Mouse (Mus musculus) embryonic facial prominence, embryonic 14.5 days (tissue): ENCODE measurements around the gene Scd4. TPM values are rescaled to one million over a fixed set of nuclear protein-coding genes. Genes with fewer than 3 reads are reported as not detected.
A peak's percentile ranks its signal among the peaks of the same experiment; 100 is the strongest.
"Not testable (repeated sequence)": the region's sequence is repeated elsewhere in the genome, so short reads cannot be mapped to it uniquely, and the experiment has no call there.

Experiments used
- ATAC-seq: fragments of 200-750 bp; cut with Nextera tagmentation; 2 replicates; pipeline ENCODE4 v1.8.0; 2017; ENCODE audit warnings: low read depth, moderate number of reproducible peaks, moderate TSS enrichment
- DNase-seq: peaks from one replicate; pipeline ENCODE4 v3.0.0-alpha.2; 2015; ENCODE audit warnings: low spot score
- H3K27ac ChIP-seq: fragments of 300-500 bp; sonication (generic); replicated peaks from 2 replicates; pipeline ENCODE4 v1.5.1; 2014; ENCODE audit warnings: low read depth, mild to moderate bottlenecking, low read length, moderate library complexity
- H3K27me3 ChIP-seq: fragments of 300-500 bp; sonication (generic); replicated peaks from 2 replicates; pipeline ENCODE4 v1.6.1; 2014; ENCODE audit warnings: low read length; ENCODE audit not compliant: control insufficient read depth, insufficient read depth
- H3K36me3 ChIP-seq: fragments of 300-500 bp; sonication (generic); 2 replicates; pipeline ENCODE4 v1.6.1; 2014; ENCODE audit warnings: low read length, mixed read lengths; ENCODE audit not compliant: control insufficient read depth, insufficient read depth
- H3K4me1 ChIP-seq: fragments of 300-500 bp; sonication (generic); 2 replicates; pipeline ENCODE4 v1.6.1; 2014; ENCODE audit warnings: antibody characterized with exemption, low read length; ENCODE audit not compliant: control insufficient read depth, insufficient read depth
- H3K4me2 ChIP-seq: fragments of 300-500 bp; sonication (generic); 2 replicates; pipeline ENCODE4 v1.6.1; 2014; ENCODE audit warnings: low read depth, mild to moderate bottlenecking, low read length, moderate library complexity, mixed read lengths
- H3K4me3 ChIP-seq: fragments of 300-500 bp; sonication (generic); 2 replicates; pipeline ENCODE4 v1.5.1; 2014; ENCODE audit warnings: low read depth, mild to moderate bottlenecking, low read length
- H3K9ac ChIP-seq: fragments of 300-500 bp; sonication (generic); 2 replicates; pipeline ENCODE4 v1.6.1; 2014; ENCODE audit warnings: low read depth, mild to moderate bottlenecking, low read length, moderate library complexity, mixed read lengths
- H3K9me3 ChIP-seq: fragments of 300-500 bp; sonication (generic); 2 replicates; pipeline ENCODE4 v1.6.1; 2016; ENCODE audit warnings: low read length; ENCODE audit not compliant: control insufficient read depth
- WGBS: fragments of 180-500 bp; shearing (Covaris S2); extraction: QIAGEN DNeasy Blood & Tissue Kit; methylation state at CpG from one replicate; pipeline ENCODE4 v1.1.7; 2014; 5-methylcytosine and 5-hydroxymethylcytosine counted together
- polyA plus RNA-seq: library from polyadenylated mRNA; unstranded; fragments of >200 nt; fragmentation: Nextera tagmentation; extraction: Ambion mirVana; gene quantifications from 2 replicates; pipeline ENCODE4 v1.2.1, GENCODE M21; 2014

The Scd4 gene
- polyA plus RNA-seq, 1 experiment from 2014 or later: 0.51 TPM

DNA sequence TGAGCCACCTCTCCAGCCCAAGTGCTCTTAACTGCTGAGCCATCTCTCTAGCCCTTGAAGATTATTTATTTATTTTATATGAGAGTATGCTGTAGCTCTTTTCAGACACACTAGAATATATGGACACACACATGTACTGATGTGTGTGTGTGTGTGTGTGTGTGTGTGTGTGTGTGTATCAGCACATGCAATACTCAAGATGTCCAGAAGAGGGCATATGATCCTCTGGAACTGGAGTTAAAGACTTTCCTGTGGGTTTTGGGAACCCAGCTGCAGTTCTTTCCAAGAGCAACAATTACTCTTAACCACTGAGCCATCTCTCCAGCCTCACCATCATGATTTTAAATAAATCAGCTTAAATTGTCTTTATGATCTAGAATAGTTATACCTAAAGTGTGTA, 14.3 kb upstream of the Scd4 start:
- DNase-seq (no peak), ATAC-seq (no peak)
- no peaks in the 10 kb centered on the region for H3K36me3 ChIP-seq
- H3K4me1 ChIP-seq: 0 out of 2 replicates have a peak, but pooled peaks cover 3% of the 10 kb centered on the region
- H3K27ac ChIP-seq: no peak overlapping the region
- H3K4me2 ChIP-seq: no peak overlapping the region
- H3K27me3 ChIP-seq: no peaks in the 10 kb centered on the region
- no peak overlapping the region for H3K9ac ChIP-seq
- H3K4me3 ChIP-seq: no peak overlapping the region
- H3K9me3 ChIP-seq: peaks cover 5% of the 10 kb centered on the region; the same call in 1 of the 2 replicates

DNA sequence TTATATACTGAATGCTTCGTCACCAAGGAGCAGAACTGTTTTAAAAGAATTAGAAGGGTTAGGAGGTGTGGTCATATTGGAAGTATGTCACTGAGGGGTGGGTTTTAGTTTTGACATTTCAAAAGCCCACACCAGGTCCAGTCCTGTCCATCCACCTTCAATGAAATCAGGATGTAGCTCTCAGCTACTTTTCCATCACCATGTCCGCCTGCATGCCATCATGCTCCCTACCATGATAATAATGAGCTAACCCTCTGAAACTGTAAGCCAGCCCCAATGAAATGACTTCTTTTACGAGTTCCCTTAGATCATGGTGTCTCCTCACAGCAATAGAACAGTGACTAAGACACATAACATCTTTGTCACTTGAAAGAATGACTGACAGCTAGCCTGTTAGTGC, 12.6 kb upstream of the Scd4 start:
- H3K27me3 ChIP-seq: no peaks in the 10 kb centered on the region
- DNase-seq (no peak), ATAC-seq (no peak)
- H3K4me2 ChIP-seq: no peak overlapping the region
- no peak overlapping the region for H3K27ac ChIP-seq
- 87% methylated on average over 3 of the region's 3 CpGs for WGBS
- H3K4me3 ChIP-seq: no peak overlapping the region
- H3K9me3 ChIP-seq: peaks cover 5% of the 10 kb centered on the region; the same call in 1 of the 2 replicates
- H3K9ac ChIP-seq: no peak overlapping the region
- no peaks in the 10 kb centered on the region for H3K4me1 ChIP-seq
- H3K36me3 ChIP-seq: no peaks in the 10 kb centered on the region

DNA sequence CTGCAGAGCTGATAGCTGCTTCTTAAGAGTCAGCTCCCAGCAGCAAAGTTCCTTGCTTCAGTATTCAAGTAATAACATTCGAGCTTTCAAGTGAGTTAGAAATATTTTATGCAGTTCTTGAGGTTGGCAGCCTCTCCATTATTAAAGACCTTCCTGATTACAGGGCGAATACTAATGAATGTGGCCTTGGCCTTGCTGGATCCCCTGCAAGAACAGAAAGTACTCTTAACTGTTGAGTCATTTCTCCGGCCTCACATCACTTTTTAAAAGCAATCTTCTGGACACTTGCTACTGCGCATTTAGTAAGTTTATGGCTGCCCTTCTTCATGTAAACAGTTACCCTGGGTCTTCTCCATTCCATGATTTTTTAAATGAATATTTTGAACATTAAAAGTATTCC, 11.7 kb upstream of the Scd4 start:
- WGBS: 72% methylated on average over 4 of the region's 4 CpGs
- peaks cover 9% of the 10 kb centered on the region; the same call in 1 of the 2 replicates for H3K9me3 ChIP-seq
- ATAC-seq (no peak), DNase-seq (no peak)
- H3K27ac ChIP-seq: no peak overlapping the region
- H3K4me1 ChIP-seq: no peaks in the 10 kb centered on the region
- no peak overlapping the region for H3K4me2 ChIP-seq
- H3K36me3 ChIP-seq: no peaks in the 10 kb centered on the region
- H3K9ac ChIP-seq: no peak overlapping the region
- H3K27me3 ChIP-seq: no peaks in the 10 kb centered on the region
- no peak overlapping the region for H3K4me3 ChIP-seq

DNA sequence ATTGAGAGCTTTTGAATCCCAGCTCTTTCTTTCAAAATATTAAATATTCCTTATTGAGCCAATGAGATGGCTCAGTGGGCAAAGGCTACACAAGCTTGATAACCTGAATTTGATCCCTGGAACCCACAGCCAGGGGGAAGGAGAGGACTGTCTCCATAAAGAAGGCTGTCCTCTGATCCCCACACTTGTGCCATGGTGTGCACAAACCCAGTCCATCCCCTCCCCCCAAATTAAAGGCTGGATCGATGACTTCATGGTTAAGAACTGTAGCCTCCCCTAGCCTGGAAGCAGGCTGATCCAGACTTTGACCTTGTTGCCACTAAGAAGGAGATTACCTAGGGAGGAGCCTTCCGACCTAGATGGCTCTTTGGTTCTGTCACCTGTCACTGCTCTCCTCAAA, 11.3 kb upstream of the Scd4 start:
- Histone ChIP-seq H3K9ac (no peak overlapping the region), H3K4me1 (no peaks in the 10 kb centered on the region), H3K36me3 (no peaks in the 10 kb centered on the region), H3K4me2 (no peak overlapping the region), H3K27ac (no peak overlapping the region), H3K9me3 (peaks cover 10% of the 10 kb centered on the region; the same call in 1 of the 2 replicates), H3K27me3 (no peaks in the 10 kb centered on the region), H3K4me3 (no peak overlapping the region)
- ATAC-seq (no peak), DNase-seq (no peak)
- WGBS: 88% methylated on average over 2 of the region's 2 CpGs

DNA sequence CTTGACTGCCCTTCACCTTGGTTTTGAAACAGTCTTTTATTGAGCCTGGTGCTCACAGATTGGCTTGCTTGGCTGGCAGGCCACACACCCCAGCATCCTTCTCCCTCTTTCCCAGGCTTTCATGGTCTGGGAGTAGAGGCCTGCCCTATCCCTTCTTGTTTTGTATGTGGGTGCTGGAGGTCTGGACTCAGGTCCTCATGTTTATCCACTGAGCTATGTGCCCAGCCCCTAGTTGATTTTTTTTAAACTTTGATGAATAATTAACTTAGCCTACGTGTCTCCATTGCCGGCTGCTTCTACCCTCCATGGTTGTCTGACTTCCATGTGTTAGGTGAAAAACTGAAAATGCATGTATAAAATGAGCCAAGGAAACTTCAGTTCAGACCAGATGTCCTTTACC, 3.3 kb upstream of the Scd4 start:
- no peak overlapping the region for H3K27ac ChIP-seq
- H3K9me3 ChIP-seq: 0 out of 2 replicates have a peak, but pooled peaks cover 5% of the 10 kb centered on the region
- no peak overlapping the region for H3K4me2 ChIP-seq
- no peak overlapping the region for H3K4me3 ChIP-seq
- DNase-seq: no peak
- no peaks in the 10 kb centered on the region for H3K27me3 ChIP-seq
- no peak overlapping the region for H3K9ac ChIP-seq
- peaks cover 3% of the 10 kb centered on the region for H3K4me1 ChIP-seq
- H3K36me3 ChIP-seq: no peaks in the 10 kb centered on the region
- no peak for ATAC-seq
- 91% methylated on average over 2 of the region's 2 CpGs for WGBS

DNA sequence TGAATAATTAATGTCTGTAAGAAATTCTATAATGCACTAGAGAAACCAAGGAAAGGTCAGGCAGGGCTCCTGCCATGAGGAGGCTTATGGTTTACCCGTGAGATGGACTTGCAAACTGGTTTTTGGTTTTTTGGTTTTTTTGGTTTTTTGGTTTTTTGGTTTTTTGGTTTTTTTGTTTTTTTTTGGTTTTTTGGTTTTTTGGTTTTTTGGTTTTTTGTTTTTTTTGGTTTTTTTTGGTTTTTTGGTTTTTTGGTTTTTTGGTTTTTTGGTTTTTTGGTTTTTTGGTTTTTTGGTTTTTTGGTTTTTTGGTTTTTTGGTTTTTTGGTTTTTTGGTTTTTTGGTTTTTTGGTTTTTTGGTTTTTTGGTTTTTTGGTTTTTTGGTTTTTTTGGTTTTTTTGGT, 1.8 kb upstream of the Scd4 start:
- H3K36me3 ChIP-seq, H3K4me2 ChIP-seq, H3K27me3 ChIP-seq, H3K9ac ChIP-seq, H3K4me3 ChIP-seq, DNase-seq, H3K4me1 ChIP-seq, H3K9me3 ChIP-seq, H3K27ac ChIP-seq, ATAC-seq: not testable (repeated sequence)
- 98% methylated on average over 1 of the region's 1 CpGs for WGBS

DNA sequence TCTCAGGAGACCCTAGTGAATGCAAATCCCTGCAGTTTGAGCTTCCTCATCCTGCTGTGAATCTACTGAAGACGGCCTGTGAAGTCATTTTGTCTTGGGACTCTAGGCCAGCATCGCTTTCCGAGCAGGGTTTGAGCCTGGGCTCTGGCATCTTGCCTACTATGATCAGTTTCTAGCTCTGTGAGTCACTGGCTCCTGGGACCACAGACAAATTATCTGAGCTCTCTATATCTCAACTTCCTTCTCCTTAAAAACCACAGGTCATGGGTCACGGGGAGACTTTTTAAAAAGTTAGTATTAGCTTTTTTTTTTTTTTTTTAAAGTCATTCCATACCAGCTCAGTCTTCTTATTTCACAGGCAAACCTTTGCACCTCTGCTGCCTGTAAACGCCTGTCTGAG, 981 bp upstream of the Scd4 start:
- WGBS: 52% methylated on average over 5 of the region's 5 CpGs
- no peak overlapping the region for H3K4me2 ChIP-seq
- peak; percentile 45 for DNase-seq
- no peaks in the 10 kb centered on the region for H3K9me3 ChIP-seq
- H3K27me3 ChIP-seq: no peaks in the 10 kb centered on the region
- H3K4me1 ChIP-seq: peaks cover 3% of the 10 kb centered on the region
- H3K27ac ChIP-seq: no peak overlapping the region
- H3K9ac ChIP-seq: no peak overlapping the region
- H3K4me3 ChIP-seq: no peak overlapping the region
- ATAC-seq: no peak
- no peaks in the 10 kb centered on the region for H3K36me3 ChIP-seq

DNA sequence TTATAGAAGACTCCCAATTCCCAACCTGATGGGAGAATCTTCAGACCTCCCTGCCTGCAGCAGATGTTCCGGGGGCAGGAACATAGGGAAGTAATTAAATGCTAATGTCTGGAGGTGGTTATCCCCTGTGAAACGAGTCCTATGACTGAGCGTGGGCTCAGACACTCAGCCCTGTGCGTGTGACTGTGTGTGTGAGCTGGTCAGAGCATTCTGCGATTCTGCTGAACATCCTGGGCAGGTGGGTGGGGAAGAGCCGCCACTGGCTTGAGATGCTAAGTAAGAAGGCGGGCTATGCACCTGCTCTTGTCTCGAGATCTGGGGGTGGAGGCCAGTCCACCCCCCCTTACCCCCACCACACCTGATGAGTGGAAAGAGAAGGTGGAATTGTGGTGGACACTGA, 566 bp upstream of the Scd4 start:
- Histone ChIP-seq H3K9me3 (no peaks in the 10 kb centered on the region), H3K27ac (no peak overlapping the region), H3K4me2 (no peak overlapping the region), H3K27me3 (no peaks in the 10 kb centered on the region), H3K9ac (no peak overlapping the region), H3K4me3 (no peak overlapping the region), H3K4me1 (peaks cover 3% of the 10 kb centered on the region), H3K36me3 (no peaks in the 10 kb centered on the region)
- 48% methylated on average over 8 of the region's 8 CpGs for WGBS
- ATAC-seq (no peak), DNase-seq (no peak)

DNA sequence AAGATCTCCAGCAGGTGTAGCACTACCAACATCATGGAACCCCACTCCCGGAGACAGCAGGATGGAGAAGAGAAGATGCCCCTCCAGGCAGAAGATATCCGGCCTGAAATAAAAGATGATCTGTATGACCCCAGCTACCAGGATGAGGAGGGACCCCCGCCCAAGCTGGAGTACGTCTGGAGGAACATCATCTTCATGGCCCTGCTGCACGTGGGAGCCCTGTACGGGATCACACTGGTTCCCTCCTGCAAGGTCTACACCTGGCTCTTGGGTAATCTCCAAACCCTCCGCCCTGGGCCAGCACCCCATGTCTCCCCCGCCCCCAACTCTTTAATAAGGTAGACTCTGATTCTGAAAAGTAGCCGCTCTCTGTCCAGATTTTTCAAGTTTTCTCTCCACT, 1.1 kb downstream of the Scd4 start:
- H3K27me3 ChIP-seq: no peaks in the 10 kb centered on the region
- ATAC-seq: no peak
- no peak overlapping the region for H3K27ac ChIP-seq
- H3K4me3 ChIP-seq: no peak overlapping the region
- no peaks in the 10 kb centered on the region for H3K9me3 ChIP-seq
- H3K4me2 ChIP-seq: no peak overlapping the region
- no peak for DNase-seq
- 82% methylated on average over 9 of the region's 9 CpGs for WGBS
- peaks cover 3% of the 10 kb centered on the region for H3K4me1 ChIP-seq
- H3K36me3 ChIP-seq: no peaks in the 10 kb centered on the region
- H3K9ac ChIP-seq: no peak overlapping the region
